15 mouse cellular contexts compared by ENCODE assay signal in the genomic region with DNA sequence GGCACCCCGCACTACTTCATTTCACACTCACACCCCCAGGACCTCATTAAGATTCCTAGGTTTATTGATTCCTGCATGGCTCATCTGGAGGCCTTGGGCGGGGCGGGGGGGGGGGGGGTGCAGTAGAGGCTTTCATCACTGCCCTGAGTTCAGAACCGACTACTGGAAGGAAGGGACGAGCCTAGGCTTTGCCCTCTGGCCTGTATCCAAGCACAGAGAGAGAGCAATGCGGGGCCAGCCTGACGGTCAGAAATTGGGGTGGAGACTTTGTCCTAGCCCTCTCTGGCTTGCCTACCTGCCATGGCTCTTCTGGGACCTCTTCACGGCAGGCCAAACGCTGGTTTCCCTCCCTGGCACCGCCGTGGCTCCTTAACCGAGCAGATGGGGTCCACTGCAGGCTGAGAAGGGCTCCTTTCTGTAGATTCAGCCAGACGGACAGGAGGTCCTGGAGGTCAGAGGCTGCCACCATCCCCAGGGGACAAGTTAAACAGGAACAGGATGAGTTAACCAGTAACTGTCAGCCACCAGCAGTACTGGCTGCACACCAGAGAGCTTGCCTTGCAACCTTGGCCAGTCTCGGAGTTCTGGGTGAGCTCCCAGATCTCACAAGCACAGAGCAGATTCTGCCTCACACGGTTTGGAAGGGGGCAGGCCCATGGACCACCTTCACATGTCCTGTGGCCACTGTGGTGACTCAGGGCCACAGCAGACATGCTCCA. TPM values are rescaled to one million over a fixed set of nuclear protein-coding genes. Genes with fewer than 3 reads are reported as not detected.
A peak's percentile ranks its signal among the peaks of the same experiment; 100 is the strongest.
DNase-seq lines count a peak whose midpoint lies in the region; ATAC-seq and TF ChIP-seq lines count a peak whose summit lies in the region.
"Had no signal": no experiment of that assay in that cellular context is flagged by ENCODE, and none has a peak within 500 bp of the region (broad histone marks: within the 10 kb centered on the region; RNA-seq: fewer than 3 reads in every experiment).

No protein-coding gene starts in this region.

- in situ Hi-C loops in Patski (cut with MboI; ENCODE audit: low pct_unique_long_range_greater_than_20kb), result no loop called here

- CTCF ChIA-PET in Patski (lab: Charles Lee), result interaction anchor here (1.8 kb wide), 1 partner anchor 29 kb away, joined by 4 read pairs; no protein-coding TSS in a partner anchor

- peak overlapping the region; percentile 57 for H3K9ac ChIP-seq in liver, embryonic 13.5 days
- H3K9ac ChIP-seq: limb, embryonic 15.5 days; midbrain, embryonic 13.5 days had no signal

- ATAC-seq in Patski, result peak; percentile 34
- peak; percentile 26 for ATAC-seq in liver, embryonic 13.5 days (ENCODE audit: low read depth)
- ATAC-seq: midbrain, embryonic 13.5 days had no signal

- peaks cover 60% of the 10 kb centered on the region for H3K4me1 ChIP-seq in liver, embryonic 13.5 days (replicated peaks)

- no peak for DNase-seq in Patski (ENCODE audit: low read depth, low spot score)
- DNase-seq in kidney, adult 18-20 months, result peak; percentile 85
- DNase-seq in kidney, postnatal 14 days, result peak; percentile 86
- DNase-seq in liver, embryonic 13.5 days, result no peak
- no peak for DNase-seq in cerebellum, adult 11-12 months
- no peak for DNase-seq in thymus, postnatal 10 days (ENCODE audit: low spot score in 2 of 2)
- no peak for DNase-seq in ovary, adult 18-20 months (ENCODE audit: low spot score)
- DNase-seq: cerebellum, postnatal 25 days; gastrocnemius, postnatal 14 days; heart, postnatal 14 days; lung, postnatal 4 days had no signal

- TF ChIP-seq CTCF in Patski (IDR thresholded peaks at IDR 0.05), result no peak

- peak overlapping the region; percentile 18; the same call in 1 of the 2 replicates for H3K4me3 ChIP-seq in liver, embryonic 13.5 days (replicated peaks)
- H3K4me3 ChIP-seq: embryonic facial prominence, embryonic 10.5 days; heart, embryonic 10.5 days; limb, embryonic 15.5 days; midbrain, embryonic 13.5 days had no signal

- 65% methylated on average over 15 of the region's 15 CpGs for WGBS in liver, embryonic 13.5 days (ENCODE audit: insufficient replicate concordance)

- no peaks in the 10 kb centered on the region for H3K36me3 ChIP-seq in liver, embryonic 13.5 days
- H3K36me3 ChIP-seq: embryonic facial prominence, embryonic 10.5 days; heart, embryonic 10.5 days; limb, embryonic 15.5 days; midbrain, embryonic 13.5 days had no signal

- peak overlapping the region; percentile 53 for H3K4me2 ChIP-seq in liver, embryonic 13.5 days
- H3K4me2 ChIP-seq: limb, embryonic 15.5 days; midbrain, embryonic 13.5 days had no signal

- H3K9me3 ChIP-seq in liver, embryonic 13.5 days (replicated peaks), result no peaks in the 10 kb centered on the region
- H3K9me3 ChIP-seq: embryonic facial prominence, embryonic 10.5 days; heart, embryonic 10.5 days; limb, embryonic 15.5 days; midbrain, embryonic 13.5 days had no signal

- H3K27ac ChIP-seq in liver, embryonic 13.5 days, result peak overlapping the region; percentile 77
- H3K27ac ChIP-seq: embryonic facial prominence, embryonic 10.5 days; heart, embryonic 10.5 days; limb, embryonic 15.5 days; midbrain, embryonic 13.5 days had no signal

- POLR2A ChIA-PET in Patski (lab: Charles Lee), result no interaction called here

- no peaks in the 10 kb centered on the region for H3K27me3 ChIP-seq in Patski
- H3K27me3 ChIP-seq in liver, embryonic 13.5 days, result peaks cover 25% of the 10 kb centered on the region

RNA-seq across cellular contexts. Expression of a gene that starts 5.7 kb away (rescaled TPM):
- 7.6 TPM for polyA plus RNA-seq in Patski (2021)
- 16.5 and 16.9 TPM in 2 replicates for polyA plus RNA-seq in liver, embryonic 13.5 days (2015; fragmentation: Nextera tagmentation; extraction: Ambion mirVana)

RNA-seq across cellular contexts. Expression of a gene that starts 16.6 kb away (rescaled TPM):
- polyA plus RNA-seq in Patski (2021), result 2.2 TPM
- 0.70 and 0.71 TPM in 2 replicates for polyA plus RNA-seq in liver, embryonic 13.5 days (2015; fragmentation: Nextera tagmentation; extraction: Ambion mirVana)

RNA-seq across cellular contexts. Expression of a gene that starts 23.0 kb away (rescaled TPM):
- 0.09 TPM for polyA plus RNA-seq in Patski (2021)
- polyA plus RNA-seq in liver, embryonic 13.5 days (2015; fragmentation: Nextera tagmentation; extraction: Ambion mirVana), result 0.12 and 0.20 TPM in 2 replicates

RNA-seq across cellular contexts. Expression of a gene that starts 27.5 kb away (rescaled TPM):
- polyA plus RNA-seq in Patski (2021), result 96.0 TPM
- polyA plus RNA-seq in liver, embryonic 13.5 days (2015; fragmentation: Nextera tagmentation; extraction: Ambion mirVana), result 138 and 147 TPM in 2 replicates

RNA-seq across cellular contexts. Expression of a gene that starts 33.7 kb away (rescaled TPM):
- polyA plus RNA-seq in Patski (2021), result 2.2 TPM
- 0.75 and 0.81 TPM in 2 replicates for polyA plus RNA-seq in liver, embryonic 13.5 days (2015; fragmentation: Nextera tagmentation; extraction: Ambion mirVana)

Comparison
In these comparisons a context has a peak if more than half of its experiments do, and no peak if none do; other contexts are left out.
1. DNase-seq: peak in kidney, adult 18-20 months (single experiment) and kidney, postnatal 14 days (single experiment); none in Patski (single experiment), liver, embryonic 13.5 days (single experiment), cerebellum, adult 11-12 months (single experiment), thymus, postnatal 10 days (0 of 2) and ovary, adult 18-20 months (single experiment).